Mouse (Mus musculus) forebrain, embryonic 10.5 days (tissue): ENCODE measurements around the gene Gm45213. TPM values are rescaled to one million over a fixed set of nuclear protein-coding genes. Genes with fewer than 3 reads are reported as not detected.
"Not testable (repeated sequence)": the region's sequence is repeated elsewhere in the genome, so short reads cannot be mapped to it uniquely, and the experiment has no call there.

Experiments used
- DNase-seq: peaks from one replicate; pipeline ENCODE4 v3.0.0-alpha.2; 2017; ENCODE audit warnings: low spot score; ENCODE audit errors: extremely low spot score
- H3K27ac ChIP-seq: fragments of 300-500 bp; sonication (generic); 2 replicates; pipeline ENCODE4 v1.5.1; 2016; ENCODE audit warnings: mild to moderate bottlenecking
- H3K27me3 ChIP-seq: fragments of 300-500 bp; sonication (generic); 2 replicates; pipeline ENCODE4 v1.6.1; 2016; ENCODE audit warnings: mild to moderate bottlenecking; ENCODE audit not compliant: poor library complexity, severe bottlenecking
- H3K36me3 ChIP-seq: fragments of 300-500 bp; sonication (generic); replicated peaks from 2 replicates; pipeline ENCODE4 v1.6.1; 2016; ENCODE audit warnings: mild to moderate bottlenecking, moderate library complexity
- H3K4me1 ChIP-seq: fragments of 300-500 bp; sonication (generic); 2 replicates; pipeline ENCODE4 v1.6.1; 2016
- H3K4me3 ChIP-seq: fragments of 300-500 bp; sonication (generic); 2 replicates; pipeline ENCODE4 v1.5.1; 2016; ENCODE audit warnings: mild to moderate bottlenecking, moderate library complexity
- H3K9me3 ChIP-seq: fragments of 300-500 bp; sonication (generic); 2 replicates; pipeline ENCODE4 v1.6.1; 2016; ENCODE audit warnings: mild to moderate bottlenecking, moderate library complexity
- whole genome bisulfite sequencing: fragments of 180-500 bp; shearing (Covaris S2); methylation state at CpG from one replicate; pipeline ENCODE4 v1.1.7; 2016; 5-methylcytosine and 5-hydroxymethylcytosine counted together
- polyA plus RNA-seq: library from polyadenylated mRNA; unstranded; fragments of >200 nt; fragmentation: Nextera tagmentation; extraction: Ambion mirVana; gene quantifications from 2 replicates; pipeline ENCODE4 v1.2.1, GENCODE M21; 2016

Gm45213 gene
- polyA plus RNA-seq, 1 experiment from 2014 or later: not detected

GRCm38 (mm10) chr7:66036809-66037208, 6.6 kb upstream of the Gm45213 start:
- Histone ChIP-seq H3K27me3 (no peaks in the 10 kb centered on the region), H3K4me1 (peaks cover 29% of the 10 kb centered on the region), H3K9me3 (no peaks in the 10 kb centered on the region), H3K4me3 (no peak overlapping the region), H3K36me3 (no peaks in the 10 kb centered on the region), H3K27ac (no peak overlapping the region)
- no peak for DNase-seq
- 86% methylated on average over 8 of the region's 8 CpGs for WGBS

GRCm38 (mm10) chr7:66038261-66038660, 5.1 kb upstream of the Gm45213 start:
- H3K9me3 ChIP-seq: no peaks in the 10 kb centered on the region
- 82% methylated on average over 3 of the region's 3 CpGs for WGBS
- H3K27ac ChIP-seq: no peak overlapping the region
- no peak for DNase-seq
- H3K4me1 ChIP-seq: peaks cover 29% of the 10 kb centered on the region
- no peaks in the 10 kb centered on the region for H3K27me3 ChIP-seq
- no peak overlapping the region for H3K4me3 ChIP-seq
- no peaks in the 10 kb centered on the region for H3K36me3 ChIP-seq

DNA sequence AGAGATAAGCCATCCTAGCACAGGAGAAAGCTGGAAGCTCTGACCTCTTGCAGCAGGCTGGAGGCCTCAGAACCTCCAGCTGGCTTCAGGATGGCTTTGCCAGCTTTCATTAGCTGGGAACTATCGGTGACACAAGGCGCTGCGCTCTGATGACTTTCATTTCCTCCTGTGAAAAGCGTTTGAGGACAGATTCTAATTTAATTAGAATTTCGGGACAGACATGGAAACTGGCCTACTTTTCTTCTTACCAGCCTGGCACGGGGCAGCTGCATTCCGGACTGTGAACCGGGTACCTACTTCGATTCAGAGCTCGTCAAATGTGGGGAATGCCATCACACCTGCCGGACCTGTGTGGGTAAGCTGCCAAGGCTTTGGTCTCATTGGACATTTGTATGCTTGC, 4.7 kb upstream of the Gm45213 start:
- H3K4me3 ChIP-seq: no peak overlapping the region
- 86% methylated on average over 11 of the region's 11 CpGs for WGBS
- H3K4me1 ChIP-seq: peaks cover 26% of the 10 kb centered on the region
- no peaks in the 10 kb centered on the region for H3K27me3 ChIP-seq
- H3K36me3 ChIP-seq: no peaks in the 10 kb centered on the region
- H3K9me3 ChIP-seq: no peaks in the 10 kb centered on the region
- no peak overlapping the region for H3K27ac ChIP-seq
- no peak for DNase-seq

- DNase-seq: no peak
- H3K36me3 ChIP-seq: no peaks in the 10 kb centered on the region
- peaks cover 26% of the 10 kb centered on the region for H3K4me1 ChIP-seq
- peak overlapping the region; percentile 25; the same call in 1 of the 2 replicates for H3K27ac ChIP-seq
- H3K9me3 ChIP-seq: no peaks in the 10 kb centered on the region
- H3K27me3 ChIP-seq: no peaks in the 10 kb centered on the region
- WGBS: 86% methylated on average over 18 of the region's 18 CpGs
- no peak overlapping the region for H3K4me3 ChIP-seq
Observed at GRCm38 (mm10) chr7:66040026-66040814, 3.2 kb upstream of the Gm45213 start.

GRCm38 (mm10) chr7:66044617-66045016, 1.2 kb downstream of the Gm45213 start:
- DNase-seq: no peak
- WGBS: 42% methylated on average over 9 of the region's 9 CpGs
- Histone ChIP-seq H3K4me1 (peaks cover 62% of the 10 kb centered on the region), H3K36me3 (no peaks in the 10 kb centered on the region), H3K9me3 (no peaks in the 10 kb centered on the region), H3K27ac (0 out of 2 replicates have a peak overlapping the region, but pooled peaks have one; percentile 40), H3K4me3 (no peak overlapping the region), H3K27me3 (peaks cover 11% of the 10 kb centered on the region)

DNA sequence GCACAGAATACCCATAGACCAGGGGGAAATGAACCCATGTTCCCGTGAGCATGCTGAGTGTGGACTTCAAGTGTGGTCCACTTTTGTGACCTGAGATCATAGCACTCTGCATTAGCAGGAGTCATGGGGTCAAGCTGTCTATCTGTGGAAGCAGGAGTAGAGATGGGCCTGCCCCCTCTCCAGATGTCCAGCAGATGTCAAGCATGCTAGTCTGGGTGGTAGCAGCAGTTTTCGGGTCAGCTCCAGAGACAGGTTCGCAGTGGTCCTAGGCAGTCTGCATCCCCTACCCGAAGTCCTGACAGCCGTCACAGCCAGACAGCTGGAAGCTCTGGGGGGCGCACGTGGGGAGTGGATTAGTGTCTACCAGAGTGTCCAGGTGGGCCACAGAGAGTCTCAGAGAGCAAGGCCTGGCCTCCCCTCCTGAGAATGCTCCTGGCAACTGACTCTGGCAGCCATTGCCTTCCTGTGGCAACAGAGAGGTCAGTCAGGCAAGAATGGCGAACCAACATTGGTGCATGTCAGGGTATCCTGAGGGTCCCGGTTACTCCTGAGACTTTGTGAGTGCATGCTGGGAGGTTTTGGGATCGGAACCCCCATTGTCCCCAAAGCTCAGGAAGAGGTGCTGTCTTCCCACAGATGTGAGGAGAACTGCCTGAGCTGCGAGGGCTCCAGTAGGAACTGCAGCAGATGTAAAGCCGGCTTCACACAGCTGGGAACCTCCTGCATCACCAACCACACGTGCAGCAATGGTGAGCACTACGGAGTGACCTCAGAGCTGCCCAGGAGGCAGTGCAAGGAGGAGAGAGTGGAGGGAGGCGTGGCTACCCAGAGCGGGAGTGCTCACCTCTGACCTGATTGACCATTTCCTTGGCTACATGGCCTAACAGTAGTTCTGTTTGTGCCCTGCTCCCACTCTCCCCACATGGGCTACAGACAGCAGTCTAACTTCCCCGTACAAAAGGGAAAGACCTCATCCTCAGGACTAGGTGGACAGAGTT, 3.8 kb downstream of the Gm45213 start:
- DNase-seq: no peak
- H3K9me3 ChIP-seq: no peaks in the 10 kb centered on the region
- peaks cover 11% of the 10 kb centered on the region for H3K27me3 ChIP-seq
- 60% methylated on average over 17 of the region's 17 CpGs for WGBS
- H3K36me3 ChIP-seq: no peaks in the 10 kb centered on the region
- peaks cover 49% of the 10 kb centered on the region for H3K4me1 ChIP-seq
- H3K27ac ChIP-seq: no peak overlapping the region
- no peak overlapping the region for H3K4me3 ChIP-seq

DNA sequence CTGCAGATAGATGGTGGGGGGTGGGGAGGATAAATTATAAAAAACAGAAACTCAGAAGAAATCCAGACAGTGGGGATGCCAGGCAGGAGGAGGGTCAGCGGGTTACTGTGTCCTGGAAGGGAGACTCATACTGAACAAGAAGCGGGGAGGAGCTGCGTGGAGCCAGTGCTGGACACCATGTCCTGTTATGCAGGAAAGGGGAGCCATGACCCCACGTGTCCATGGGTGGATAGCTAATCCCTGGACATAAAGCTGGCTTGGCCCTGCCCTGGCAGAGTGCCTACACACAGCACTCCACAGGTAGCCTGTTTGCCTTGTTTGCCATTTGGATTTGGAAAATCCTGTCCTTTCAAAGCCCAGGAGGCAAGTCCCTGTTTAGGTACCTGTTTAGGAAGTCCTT, 4.6 kb downstream of the Gm45213 start:
- H3K9me3 ChIP-seq: no peaks in the 10 kb centered on the region
- no peak overlapping the region for H3K27ac ChIP-seq
- H3K27me3 ChIP-seq: peaks cover 11% of the 10 kb centered on the region
- H3K4me3 ChIP-seq: no peak overlapping the region
- 79% methylated on average over 4 of the region's 4 CpGs for WGBS
- H3K4me1 ChIP-seq: peaks cover 49% of the 10 kb centered on the region
- DNase-seq: no peak
- no peaks in the 10 kb centered on the region for H3K36me3 ChIP-seq

GRCm38 (mm10) chr7:66048446-66049230, 5.2 kb downstream of the Gm45213 start:
- DNase-seq: no peak
- Histone ChIP-seq H3K4me1 (peaks cover 49% of the 10 kb centered on the region), H3K36me3 (no peaks in the 10 kb centered on the region), H3K4me3 (no peak overlapping the region), H3K27ac (0 out of 2 replicates have a peak overlapping the region, but pooled peaks have one; percentile 3), H3K9me3 (no peaks in the 10 kb centered on the region), H3K27me3 (peaks cover 11% of the 10 kb centered on the region)
- 80% methylated on average over 12 of the region's 12 CpGs for WGBS

GRCm38 (mm10) chr7:66053946-66054483, 10.6 kb downstream of the Gm45213 start:
- WGBS: 87% methylated on average over 4 of the region's 4 CpGs
- H3K36me3 ChIP-seq: no peaks in the 10 kb centered on the region
- 0 out of 2 replicates have a peak, but pooled peaks cover 8% of the 10 kb centered on the region for H3K27me3 ChIP-seq
- DNase-seq: no peak
- H3K4me3 ChIP-seq: no peak overlapping the region
- no peak overlapping the region for H3K27ac ChIP-seq
- H3K4me1 ChIP-seq: no peaks in the 10 kb centered on the region
- no peaks in the 10 kb centered on the region for H3K9me3 ChIP-seq

- H3K27ac ChIP-seq, H3K27me3 ChIP-seq, H3K36me3 ChIP-seq, H3K4me1 ChIP-seq, H3K4me3 ChIP-seq, H3K9me3 ChIP-seq, DNase-seq: not testable (repeated sequence)
- 22% methylated on average over 2 of the region's 2 CpGs for WGBS
Observed at GRCm38 (mm10) chr7:66055356-66055755, 12.0 kb downstream of the Gm45213 start.

DNA sequence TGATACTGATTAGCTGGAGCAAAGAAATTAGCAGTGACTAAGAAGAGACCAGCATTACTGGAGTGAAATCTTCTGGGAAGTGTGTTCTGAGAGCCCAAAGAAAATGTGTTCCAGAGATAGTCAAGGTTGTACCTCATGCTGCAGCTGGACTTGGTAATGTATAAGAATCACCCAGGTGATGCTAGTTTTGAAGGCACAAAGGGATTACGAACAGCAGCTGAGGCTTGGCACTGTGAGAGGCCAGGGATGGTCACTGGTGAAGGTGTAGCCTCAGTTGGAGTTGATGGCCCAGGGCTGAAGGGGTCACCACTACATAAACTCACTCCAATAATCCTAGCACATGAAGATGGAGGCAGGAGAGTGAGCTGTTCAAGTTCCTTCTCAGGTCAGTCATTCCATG, 15.3 kb downstream of the Gm45213 start, which contains the start of gene Snrpa1:
Snrpa1 (plus strand) TSS at position 301 of the 400 bp plus-strand sequence.
- no peak for DNase-seq
- peak within 1 kb of the TSS; percentile 93; the same call in 1 of the 2 replicates for H3K27ac ChIP-seq
- no peaks in the 10 kb centered on the region for H3K9me3 ChIP-seq
- peaks cover 16% of the 10 kb centered on the region for H3K36me3 ChIP-seq
- peak within 1 kb of the TSS; percentile 97 for H3K4me3 ChIP-seq
- peaks cover 22% of the 10 kb centered on the region for H3K4me1 ChIP-seq
- WGBS: 88% methylated on average over 1 of the region's 1 CpGs
- 0 out of 2 replicates have a peak, but pooled peaks cover 8% of the 10 kb centered on the region for H3K27me3 ChIP-seq
